Mouse (Mus musculus) megakaryocyte, adult 5-6 weeks (primary cell): ENCODE data around the gene Ankrd17. TPM values are rescaled to one million over a fixed set of nuclear protein-coding genes. Genes with fewer than 3 reads are reported as not detected.

Experiments used
- ATAC-seq: 2 replicates; pipeline ENCODE4 v1.8.0; 2016; ENCODE audit warnings: mild to moderate bottlenecking, inconsistent platforms; ENCODE audit not compliant: poor library complexity, severe bottlenecking
- total RNA-seq, 2 experiments: library from RNA; stranded (forward) in 1 of 2; stranded (reverse) in 1 of 2; fragments of 153-499, 151-499 nt in 1 of 2; fragments of 221-1000, 200-1000 nt in 1 of 2; gene quantifications; 2 replicates each; pipeline versions ENCODE4 v1.2.3 to v1.2.4; 2015 to 2017

Ankrd17 gene
- total RNA-seq, 2 experiments from 2014 or later: 44.0 to 54.9 TPM

- peak; percentile 95 for ATAC-seq
These were observed 142.6 kb downstream of the Ankrd17 start, which contains the start of gene Cox18 for GRCm38 (mm10) chr5:90223534-90224381. TSS of gene Cox18 (minus strand) at chr5:90224001.

- no peak for ATAC-seq
These were observed 143.4 kb downstream of the Ankrd17 start for GRCm38 (mm10) chr5:90222937-90223336.

GRCm38 (mm10) chr5:90217791-90218190 is 148.6 kb downstream of the Ankrd17 start:
- ATAC-seq: no peak

- ATAC-seq: no peak
These were observed 149.2 kb downstream of the Ankrd17 start for GRCm38 (mm10) chr5:90217226-90217625.

GRCm38 (mm10) chr5:90213356-90213755 is 153.0 kb downstream of the Ankrd17 start:
- ATAC-seq: no peak

- peak; percentile 74 for ATAC-seq
These were observed 163.2 kb downstream of the Ankrd17 start for GRCm38 (mm10) chr5:90203168-90203567.

- no peak for ATAC-seq
These were observed 163.8 kb downstream of the Ankrd17 start for GRCm38 (mm10) chr5:90202447-90203117.

GRCm38 (mm10) chr5:90199922-90200632 is 166.3 kb downstream of the Ankrd17 start:
- ATAC-seq: no peak

- ATAC-seq: no peak
These were observed 171.5 kb downstream of the Ankrd17 start for GRCm38 (mm10) chr5:90194831-90195230.

- ATAC-seq: no peak
These were observed 183.6 kb downstream of the Ankrd17 start for GRCm38 (mm10) chr5:90182782-90183181.

- no peak for ATAC-seq
These were observed 187.3 kb downstream of the Ankrd17 start for GRCm38 (mm10) chr5:90179094-90179493.

GRCm38 (mm10) chr5:90178116-90178515 is 188.3 kb downstream of the Ankrd17 start:
- ATAC-seq: no peak

Other genes starting within 250 kb of the Ankrd17 start
- 13.4 and 19.3 TPM in 2 replicates for gene Cox18, start 142.6 kb downstream of the Ankrd17 start, total RNA-seq (2015)
- gene Cox18, start 142.6 kb downstream of the Ankrd17 start, total RNA-seq (2017): 4.1 and 7.2 TPM in 2 replicates
- gene Gm9958, start 627 bp upstream of the Ankrd17 start, total RNA-seq (2015): 2.3 and 4.3 TPM in 2 replicates
- gene Gm9958, start 627 bp upstream of the Ankrd17 start, total RNA-seq (2017): 0.89 and 1.6 TPM in 2 replicates
- gene Alb, start 94.3 kb upstream of the Ankrd17 start, total RNA-seq (2015): not detected in 2 replicates
- gene Alb, start 94.3 kb upstream of the Ankrd17 start, total RNA-seq (2017): not detected in 2 replicates
- not detected in 2 replicates for gene Afp, start 124.2 kb upstream of the Ankrd17 start, total RNA-seq (2015)
- gene Afp, start 124.2 kb upstream of the Ankrd17 start, total RNA-seq (2017): not detected in 2 replicates
- not detected in 2 replicates for gene Afm, start 152.4 kb upstream of the Ankrd17 start, total RNA-seq (2015)
- gene Afm, start 152.4 kb upstream of the Ankrd17 start, total RNA-seq (2017): not detected in 2 replicates
- gene 5830473C10Rik, start 194.5 kb upstream of the Ankrd17 start, total RNA-seq (2015): not detected in 2 replicates
- not detected in 2 replicates for gene 5830473C10Rik, start 194.5 kb upstream of the Ankrd17 start, total RNA-seq (2017)